Mouse (Mus musculus) spleen, adult 2 months (tissue): ENCODE data around the gene Trp73.

Experiments
- CTCF ChIP-seq: fragments of 200-500 bp; IDR thresholded peaks from 2 replicates; pipeline ENCODE4 v1.5.1; 2011; ENCODE audit warnings: mild to moderate bottlenecking, inconsistent platforms; ENCODE audit not compliant: insufficient read depth, insufficient read length, insufficient replicate concordance; ENCODE audit errors: extremely low read depth
- POLR2A ChIP-seq: fragments of 200-500 bp; IDR thresholded peaks from 2 replicates; pipeline ENCODE4 v1.6.1; 2011; ENCODE audit warnings: low read depth, low read length, inconsistent platforms

DNA sequence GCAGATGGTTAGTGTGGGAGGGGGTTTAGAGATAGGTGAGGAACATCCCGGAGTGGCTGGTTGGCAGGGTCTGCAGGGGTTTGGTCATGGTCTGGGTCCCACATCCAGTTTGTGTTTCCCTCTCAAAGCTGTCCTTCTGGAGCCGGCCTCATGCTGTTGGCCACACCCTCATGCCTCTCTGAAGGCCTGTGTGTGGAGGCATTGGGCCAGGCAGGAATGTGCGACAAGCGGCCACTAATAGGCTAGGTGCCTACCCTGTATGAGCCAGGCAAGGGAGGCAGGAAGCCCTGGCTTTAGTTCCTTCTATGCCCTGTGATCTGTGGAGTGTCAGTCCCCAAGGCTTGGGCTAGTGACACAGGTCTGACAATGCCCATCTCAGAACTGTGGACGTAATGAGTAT, 45.0 kb upstream of the Trp73 start:
- TF ChIP-seq CTCF (no peak), POLR2A (no peak)
